Mouse (Mus musculus) G1E (cell line): ENCODE data around the gene Trank1.

Experiments
- CTCF ChIP-seq: IDR thresholded peaks from 2 replicates; pipeline ENCODE4 v1.5.1; 2012; ENCODE audit warnings: low read depth, low read length, inconsistent platforms, mixed read lengths
- GATA1 ChIP-seq: IDR thresholded peaks from 2 replicates; pipeline ENCODE4 v1.6.1; 2012; ENCODE audit warnings: borderline replicate concordance, low read length, inconsistent platforms, mixed read lengths
- POLR2AphosphoS5 ChIP-seq: IDR thresholded peaks from 2 replicates; pipeline ENCODE4 v1.6.1; 2012; ENCODE audit warnings: low read depth, low read length, inconsistent platforms; ENCODE audit not compliant: insufficient replicate concordance
- TAL1 ChIP-seq: conservative IDR thresholded peaks from 2 replicates; pipeline ENCODE4 v1.6.1; 2012; ENCODE audit warnings: low read depth, low read length, inconsistent platforms, mixed read lengths

GRCm38 (mm10) chr9:111390016-111390415 is 78.5 kb downstream of the Trank1 start:
- TF ChIP-seq CTCF (no peak), POLR2AphosphoS5 (no peak), GATA1 (no peak), TAL1 (no peak)
